Mouse (Mus musculus): ENCODE results near the gene Gm21985. TPM values are rescaled to one million over a fixed set of nuclear protein-coding genes. Genes with fewer than 3 reads are reported as not detected.

The Gm21985 gene
- polyA plus RNA-seq (2012; rRNA removed): not detected in 2 replicates

GRCm38 (mm10) chr2:112266242-112266592 lies at the start of gene Gm21985:
Gene Gm21985 (plus strand): TSS chr2:112266314.
- Histone ChIP-seq H3K4me3 (ENCODE audit: low read depth, low read length) (peak within 1 kb of the TSS; percentile 97), H3K4me1 (ENCODE audit: control insufficient read depth, insufficient read depth, insufficient read length, low read length) (peaks cover 4% of the 10 kb centered on the region; the same call in 1 of the 2 replicates), H3K27me3 (ENCODE audit: control insufficient read depth, insufficient read depth, low read length) (no peaks in the 10 kb centered on the region), H3K27ac (ENCODE audit: insufficient read depth, low read depth, low read length) (peak within 1 kb of the TSS; percentile 80), H3K36me3 (ENCODE audit: control insufficient read depth, insufficient read depth, low read length) (no peaks in the 10 kb centered on the region; the same call in 1 of the 2 replicates)
- 1% methylated on average over 11 of the region's 11 CpGs for WGBS
- TF ChIP-seq CTCF (IDR thresholded peaks at IDR 0.05; ENCODE audit: extremely low read depth, insufficient read length, insufficient replicate concordance, low read depth, low read length) (no peak), POLR2A (IDR thresholded peaks at IDR 0.05; ENCODE audit: low read depth, low read length) (no peak)

GRCm38 (mm10) chr2:112217614-112218013 lies 48.5 kb upstream of the Gm21985 start:
- no peaks in the 10 kb centered on the region for H3K27me3 ChIP-seq (ENCODE audit: control insufficient read depth, insufficient read depth, low read length)
- H3K4me1 ChIP-seq (ENCODE audit: control insufficient read depth, insufficient read depth, insufficient read length, low read length): no peaks in the 10 kb centered on the region
- TF ChIP-seq POLR2A (IDR thresholded peaks at IDR 0.05; ENCODE audit: low read depth, low read length) (no peak), CTCF (IDR thresholded peaks at IDR 0.05; ENCODE audit: extremely low read depth, insufficient read length, insufficient replicate concordance, low read depth, low read length) (no peak)
- H3K4me3 ChIP-seq (ENCODE audit: low read depth, low read length): no peak overlapping the region
- no peaks in the 10 kb centered on the region for H3K36me3 ChIP-seq (ENCODE audit: control insufficient read depth, insufficient read depth, low read length)
- H3K27ac ChIP-seq (ENCODE audit: insufficient read depth, low read depth, low read length): no peak overlapping the region
- WGBS: 71% methylated on average over 6 of the region's 6 CpGs

- H3K27ac ChIP-seq (ENCODE audit: insufficient read depth, low read depth, low read length): no peak overlapping the region
- no peaks in the 10 kb centered on the region for H3K36me3 ChIP-seq (ENCODE audit: control insufficient read depth, insufficient read depth, low read length)
- H3K4me3 ChIP-seq (ENCODE audit: low read depth, low read length): no peak overlapping the region
- no peaks in the 10 kb centered on the region for H3K4me1 ChIP-seq (ENCODE audit: control insufficient read depth, insufficient read depth, insufficient read length, low read length)
- H3K27me3 ChIP-seq (ENCODE audit: control insufficient read depth, insufficient read depth, low read length): no peaks in the 10 kb centered on the region
- 51% methylated on average over 5 of the region's 5 CpGs for WGBS
- TF ChIP-seq POLR2A (IDR thresholded peaks at IDR 0.05; ENCODE audit: low read depth, low read length) (no peak), CTCF (IDR thresholded peaks at IDR 0.05; ENCODE audit: extremely low read depth, insufficient read length, insufficient replicate concordance, low read depth, low read length) (no peak)
Measured at GRCm38 (mm10) chr2:112220880-112221279, 45.2 kb upstream of the Gm21985 start.

- TF ChIP-seq CTCF (IDR thresholded peaks at IDR 0.05; ENCODE audit: extremely low read depth, insufficient read length, insufficient replicate concordance, low read depth, low read length) (no peak), POLR2A (IDR thresholded peaks at IDR 0.05; ENCODE audit: low read depth, low read length) (no peak)
- no peak overlapping the region for H3K4me3 ChIP-seq (ENCODE audit: low read depth, low read length)
- no peak overlapping the region for H3K27ac ChIP-seq (ENCODE audit: insufficient read depth, low read depth, low read length)
- H3K27me3 ChIP-seq (ENCODE audit: control insufficient read depth, insufficient read depth, low read length): no peaks in the 10 kb centered on the region
- H3K36me3 ChIP-seq (ENCODE audit: control insufficient read depth, insufficient read depth, low read length): no peaks in the 10 kb centered on the region
- H3K4me1 ChIP-seq (ENCODE audit: control insufficient read depth, insufficient read depth, insufficient read length, low read length): no peaks in the 10 kb centered on the region
- WGBS: 72% methylated on average over 5 of the region's 5 CpGs
Measured at GRCm38 (mm10) chr2:112222607-112223006, 43.5 kb upstream of the Gm21985 start.

- H3K4me3 ChIP-seq (ENCODE audit: low read depth, low read length): no peak overlapping the region
- no peaks in the 10 kb centered on the region for H3K36me3 ChIP-seq (ENCODE audit: control insufficient read depth, insufficient read depth, low read length)
- H3K27ac ChIP-seq (ENCODE audit: insufficient read depth, low read depth, low read length): no peak overlapping the region
- no peaks in the 10 kb centered on the region for H3K4me1 ChIP-seq (ENCODE audit: control insufficient read depth, insufficient read depth, insufficient read length, low read length)
- 64% methylated on average over 4 of the region's 4 CpGs for WGBS
- no peaks in the 10 kb centered on the region for H3K27me3 ChIP-seq (ENCODE audit: control insufficient read depth, insufficient read depth, low read length)
- TF ChIP-seq POLR2A (IDR thresholded peaks at IDR 0.05; ENCODE audit: low read depth, low read length) (no peak), CTCF (IDR thresholded peaks at IDR 0.05; ENCODE audit: extremely low read depth, insufficient read length, insufficient replicate concordance, low read depth, low read length) (no peak)
Measured at GRCm38 (mm10) chr2:112224356-112224755, 41.8 kb upstream of the Gm21985 start.

- Histone ChIP-seq H3K27me3 (ENCODE audit: control insufficient read depth, insufficient read depth, low read length) (no peaks in the 10 kb centered on the region), H3K4me1 (ENCODE audit: control insufficient read depth, insufficient read depth, insufficient read length, low read length) (no peaks in the 10 kb centered on the region), H3K27ac (ENCODE audit: insufficient read depth, low read depth, low read length) (no peak overlapping the region), H3K36me3 (ENCODE audit: control insufficient read depth, insufficient read depth, low read length) (no peaks in the 10 kb centered on the region), H3K4me3 (ENCODE audit: low read depth, low read length) (no peak overlapping the region)
- 65% methylated on average over 1 of the region's 1 CpGs for WGBS
- TF ChIP-seq POLR2A (IDR thresholded peaks at IDR 0.05; ENCODE audit: low read depth, low read length): no peak
- no peak for TF ChIP-seq CTCF (IDR thresholded peaks at IDR 0.05; ENCODE audit: extremely low read depth, insufficient read length, insufficient replicate concordance, low read depth, low read length)
Measured at GRCm38 (mm10) chr2:112232623-112233022, 33.5 kb upstream of the Gm21985 start.

GRCm38 (mm10) chr2:112236620-112237019 lies 29.5 kb upstream of the Gm21985 start:
- WGBS: 68% methylated on average over 2 of the region's 2 CpGs

More at GRCm38 (mm10) chr2:112236620-112237019, 29.5 kb upstream of the Gm21985 start:
- Histone ChIP-seq H3K4me1 (ENCODE audit: control insufficient read depth, insufficient read depth, insufficient read length, low read length) (peaks cover 6% of the 10 kb centered on the region), H3K27ac (ENCODE audit: insufficient read depth, low read depth, low read length) (no peak overlapping the region), H3K36me3 (ENCODE audit: control insufficient read depth, insufficient read depth, low read length) (no peaks in the 10 kb centered on the region), H3K27me3 (ENCODE audit: control insufficient read depth, insufficient read depth, low read length) (no peaks in the 10 kb centered on the region), H3K4me3 (ENCODE audit: low read depth, low read length) (no peak overlapping the region)
- TF ChIP-seq POLR2A (IDR thresholded peaks at IDR 0.05; ENCODE audit: low read depth, low read length): no peak
- TF ChIP-seq CTCF (IDR thresholded peaks at IDR 0.05; ENCODE audit: extremely low read depth, insufficient read length, insufficient replicate concordance, low read depth, low read length): no peak
